Mouse (Mus musculus) ES-Bruce4 (cell line): ENCODE results near the gene Pdzrn3.

ENCODE experiments used
- CTCF ChIP-seq: IDR thresholded peaks from one replicate; pipeline ENCODE4 v1.8.1; 2011; ENCODE audit warnings: low read depth, low read length
- POLR2A ChIP-seq: IDR thresholded peaks from one replicate; pipeline ENCODE4 v1.8.1; 2011; ENCODE audit warnings: low read length; ENCODE audit not compliant: insufficient read depth

GRCm38 (mm10) chr6:101325842-101326639 lies 51.7 kb downstream of the Pdzrn3 start:
- TF ChIP-seq CTCF (no peak), POLR2A (no peak)
